Mouse (Mus musculus) ovary, postnatal 10 days (tissue): ENCODE results near the gene Dcun1d1.

ENCODE experiments used
- DNase-seq: peaks from one replicate; pipeline ENCODE4 v3.0.0; 2022; ENCODE audit warnings: low spot score

Dcun1d1 gene

GRCm38 (mm10) chr3:35937345-35937744 is at the start of gene Dcun1d1:
Gene Dcun1d1 (minus strand): TSS chr3:35937445.
- DNase-seq, result no peak

GRCm38 (mm10) chr3:35986266-35986665 is 49.0 kb upstream of the Dcun1d1 start:
- no peak for DNase-seq

- no peak for DNase-seq
Measured at GRCm38 (mm10) chr3:35973551-35973950, 36.3 kb upstream of the Dcun1d1 start.

GRCm38 (mm10) chr3:35972985-35973384 is 35.7 kb upstream of the Dcun1d1 start:
- DNase-seq, result no peak

- DNase-seq, result no peak
Measured at GRCm38 (mm10) chr3:35971149-35971548, 33.9 kb upstream of the Dcun1d1 start.

- DNase-seq, result no peak
Measured at GRCm38 (mm10) chr3:35970441-35970840, 33.2 kb upstream of the Dcun1d1 start.

GRCm38 (mm10) chr3:35967366-35967921 is 30.2 kb upstream of the Dcun1d1 start:
- DNase-seq, result no peak

GRCm38 (mm10) chr3:35966493-35966892 is 29.2 kb upstream of the Dcun1d1 start:
- no peak for DNase-seq

- DNase-seq, result no peak
Measured at GRCm38 (mm10) chr3:35964928-35965327, 27.7 kb upstream of the Dcun1d1 start.

GRCm38 (mm10) chr3:35963921-35964320 is 26.7 kb upstream of the Dcun1d1 start:
- DNase-seq, result no peak

- DNase-seq, result no peak
Measured at GRCm38 (mm10) chr3:35963401-35963800, 26.2 kb upstream of the Dcun1d1 start.

- no peak for DNase-seq
Measured at GRCm38 (mm10) chr3:35962967-35963366, 25.7 kb upstream of the Dcun1d1 start.

- no peak for DNase-seq
Measured at GRCm38 (mm10) chr3:35957230-35957629, 20.0 kb upstream of the Dcun1d1 start.

GRCm38 (mm10) chr3:35954901-35955575 is 17.8 kb upstream of the Dcun1d1 start:
- no peak for DNase-seq

GRCm38 (mm10) chr3:35953816-35954215 is 16.6 kb upstream of the Dcun1d1 start:
- no peak for DNase-seq

GRCm38 (mm10) chr3:35953184-35953583 is 15.9 kb upstream of the Dcun1d1 start:
- DNase-seq, result no peak

- no peak for DNase-seq
Measured at GRCm38 (mm10) chr3:35948197-35948596, 11.0 kb upstream of the Dcun1d1 start.

GRCm38 (mm10) chr3:35940520-35941135 is 3.4 kb upstream of the Dcun1d1 start:
- no peak for DNase-seq

GRCm38 (mm10) chr3:35940047-35940446 is 2.8 kb upstream of the Dcun1d1 start:
- DNase-seq, result no peak

- no peak for DNase-seq
Measured at GRCm38 (mm10) chr3:35933405-35933777, 3.9 kb downstream of the Dcun1d1 start.

GRCm38 (mm10) chr3:35932735-35933404 is 4.4 kb downstream of the Dcun1d1 start:
- DNase-seq, result peak; percentile 62

GRCm38 (mm10) chr3:35931896-35932727 is 5.1 kb downstream of the Dcun1d1 start:
- DNase-seq, result peak; percentile 44
